Mouse (Mus musculus) forebrain, embryonic 16.5 days (tissue): ENCODE measurements around the gene Ripor2. TPM values are rescaled to one million over a fixed set of nuclear protein-coding genes. Genes with fewer than 3 reads are reported as not detected.
A peak's percentile ranks its signal among the peaks of the same experiment; 100 is the strongest.

ENCODE experiments used
- ATAC-seq: fragments of 200-750 bp; cut with Nextera tagmentation; 2 replicates; pipeline ENCODE4 v1.8.0; 2017; ENCODE audit warnings: mild to moderate bottlenecking, moderate library complexity
- H3K27ac ChIP-seq: fragments of 300-500 bp; sonication (generic); 2 replicates; pipeline ENCODE4 v1.5.1; 2014; ENCODE audit warnings: low read length, control low read depth
- H3K27me3 ChIP-seq: fragments of 300-500 bp; sonication (generic); replicated peaks from 2 replicates; pipeline ENCODE4 v1.6.1; 2014; ENCODE audit warnings: low read length; ENCODE audit not compliant: control insufficient read depth, insufficient read depth
- H3K36me3 ChIP-seq: fragments of 300-500 bp; sonication (generic); 2 replicates; pipeline ENCODE4 v1.6.1; 2014; ENCODE audit not compliant: control insufficient read depth, insufficient read depth
- H3K4me1 ChIP-seq: fragments of 300-500 bp; sonication (generic); replicated peaks from 2 replicates; pipeline ENCODE4 v1.6.1; 2014; ENCODE audit warnings: low read length; ENCODE audit not compliant: control insufficient read depth, insufficient read depth
- H3K4me2 ChIP-seq: fragments of 300-500 bp; sonication (generic); 2 replicates; pipeline ENCODE4 v1.6.1; 2014; ENCODE audit warnings: mild to moderate bottlenecking, low read length, control low read depth
- H3K4me3 ChIP-seq: fragments of 300-500 bp; sonication (generic); replicated peaks from 2 replicates; pipeline ENCODE4 v1.5.1; 2014; ENCODE audit warnings: mild to moderate bottlenecking, low read length, control low read depth
- H3K9ac ChIP-seq: fragments of 300-500 bp; sonication (generic); replicated peaks from 2 replicates; pipeline ENCODE4 v1.6.1; 2014; ENCODE audit warnings: low read depth, low read length, control low read depth
- H3K9me3 ChIP-seq: fragments of 300-500 bp; sonication (generic); 2 replicates; pipeline ENCODE4 v1.6.1; 2016; ENCODE audit warnings: low read length; ENCODE audit not compliant: control insufficient read depth
- WGBS: fragments of 180-500 bp; shearing (Covaris S2); extraction: QIAGEN DNeasy Blood & Tissue Kit; methylation state at CpG from one replicate; pipeline ENCODE4 v1.1.7; 2014; 5-methylcytosine and 5-hydroxymethylcytosine counted together
- polyA plus RNA-seq: library from polyadenylated mRNA; unstranded; fragments of >200 nt; fragmentation: Nextera tagmentation; extraction: Ambion mirVana; gene quantifications from 2 replicates; pipeline ENCODE4 v1.2.1, GENCODE M21; 2015

Gene Ripor2
- polyA plus RNA-seq, 1 experiment from 2014 or later, result 33.8 TPM

DNA sequence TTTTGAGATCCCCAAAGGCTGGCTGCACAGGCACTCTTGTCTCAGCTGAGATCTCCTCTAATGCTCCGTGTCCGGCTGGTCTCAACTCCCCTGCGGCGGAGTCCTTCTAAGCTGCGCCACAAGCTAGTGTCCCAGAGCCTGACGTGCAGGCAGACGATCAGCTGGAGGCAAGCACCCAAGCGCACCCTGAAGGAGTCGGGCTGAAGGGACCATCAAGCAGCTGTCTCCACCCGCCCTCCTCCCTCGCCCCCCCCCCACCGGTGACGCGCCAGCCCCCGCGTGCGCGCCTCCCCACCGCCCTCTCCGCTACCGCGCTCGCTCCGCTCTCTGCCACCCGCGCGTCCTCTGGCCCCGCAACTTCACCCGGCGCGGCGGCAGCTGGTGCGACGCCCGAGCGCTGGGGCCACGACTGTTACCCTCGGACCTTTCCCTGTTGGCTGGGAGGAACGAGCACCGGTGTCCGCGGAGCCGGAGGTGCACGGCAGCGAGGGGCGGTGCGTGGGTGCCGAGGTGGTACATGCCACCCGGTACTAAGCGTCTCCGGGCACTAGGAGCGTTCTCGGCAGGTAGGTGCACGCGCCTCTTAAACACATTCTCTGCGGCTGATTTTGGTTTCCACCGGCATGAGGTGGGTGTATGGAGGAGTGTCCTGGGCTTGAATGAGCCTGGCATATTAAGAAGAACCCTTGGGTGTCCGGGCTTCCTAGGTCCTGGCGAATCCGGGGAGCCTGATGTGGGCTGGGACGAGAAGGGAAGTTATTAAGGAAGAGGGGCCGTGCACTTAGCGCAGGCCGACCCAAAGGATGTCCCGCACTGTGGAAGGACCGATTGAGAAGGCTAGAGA is 56.6 kb downstream of the Ripor2 start:
- Histone ChIP-seq H3K4me2 (peak overlapping the region; percentile 84), H3K4me1 (peaks cover 17% of the 10 kb centered on the region), H3K9me3 (no peaks in the 10 kb centered on the region), H3K27me3 (no peaks in the 10 kb centered on the region), H3K36me3 (no peaks in the 10 kb centered on the region), H3K4me3 (peak overlapping the region; percentile 69), H3K27ac (peak overlapping the region; percentile 86), H3K9ac (peak overlapping the region; percentile 74)
- WGBS, result under 1% methylated on average over 46 of the region's 66 CpGs
- peak; percentile 76 for ATAC-seq

DNA sequence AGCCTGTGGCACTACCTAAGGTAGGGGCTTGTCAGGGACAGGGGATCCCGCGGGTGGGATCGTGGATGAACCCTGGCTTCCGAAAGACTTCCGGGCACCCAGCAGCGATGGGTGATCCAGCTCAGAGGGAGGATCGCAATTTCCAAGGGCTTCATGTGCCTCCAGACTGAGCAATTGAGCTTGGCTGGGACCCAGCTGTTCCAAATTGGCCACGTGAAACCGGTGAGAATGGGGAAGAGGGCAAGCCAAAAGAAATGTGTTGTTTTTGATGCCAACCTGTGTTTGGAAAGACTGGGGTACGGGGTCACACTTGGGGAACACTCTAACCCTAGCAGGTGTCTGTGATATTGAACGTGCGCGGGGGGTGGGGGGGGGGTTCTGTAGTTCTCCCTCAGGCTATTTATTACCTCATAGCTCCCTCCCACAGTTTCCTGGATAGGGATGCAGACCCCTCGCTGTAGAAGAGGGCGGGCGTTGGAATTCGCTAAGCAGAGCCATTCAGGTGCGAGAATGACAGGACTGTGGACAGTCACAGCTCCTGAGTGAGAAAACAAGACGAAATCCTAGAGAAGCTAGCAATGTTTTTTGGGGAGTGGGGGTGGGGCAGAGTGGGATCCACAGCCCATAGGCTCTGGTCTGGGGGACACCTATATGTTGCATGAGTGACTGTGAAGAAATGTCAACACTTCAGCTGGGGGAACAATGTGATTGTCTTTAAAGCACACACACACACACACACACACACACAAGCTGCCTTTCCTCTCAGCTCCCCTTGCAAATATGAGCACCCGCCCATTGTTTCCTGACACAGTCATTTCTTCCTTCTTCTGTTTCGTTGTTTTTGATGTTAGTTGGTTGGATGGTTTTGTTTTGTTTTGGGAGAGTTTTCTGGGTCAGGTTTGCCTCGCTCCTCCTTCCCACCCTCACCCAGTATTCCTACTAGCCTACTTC is 57.5 kb downstream of the Ripor2 start:
- no peaks in the 10 kb centered on the region for H3K9me3 ChIP-seq
- H3K4me1 ChIP-seq, result peaks cover 17% of the 10 kb centered on the region
- ATAC-seq, result peak; percentile 45
- no peaks in the 10 kb centered on the region for H3K27me3 ChIP-seq
- WGBS, result 9% methylated on average over 22 of the region's 22 CpGs
- peak overlapping the region; percentile 69 for H3K4me3 ChIP-seq
- peak overlapping the region; percentile 86 for H3K27ac ChIP-seq
- H3K9ac ChIP-seq, result peak overlapping the region; percentile 74
- no peaks in the 10 kb centered on the region for H3K36me3 ChIP-seq
- peak overlapping the region; percentile 84 for H3K4me2 ChIP-seq

DNA sequence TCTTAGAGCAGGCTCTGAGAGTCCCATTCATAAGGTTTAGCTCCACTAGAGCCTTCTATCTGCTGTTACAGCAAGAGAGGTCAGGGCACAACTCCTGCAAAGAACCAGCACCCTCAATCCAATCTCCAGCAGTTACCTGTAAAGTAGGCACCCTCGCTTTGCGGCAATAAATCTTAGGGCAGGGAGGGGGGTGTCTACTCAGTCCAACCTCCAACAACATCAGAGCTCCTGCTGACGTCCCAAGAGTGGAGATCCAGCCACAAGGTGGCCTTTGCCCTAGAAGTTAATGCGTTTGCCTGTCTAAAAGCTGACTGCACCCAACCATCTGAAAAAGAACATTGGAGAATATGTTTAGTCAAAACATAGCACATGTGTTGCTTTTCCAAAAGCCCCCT is 58.2 kb downstream of the Ripor2 start:
- peak overlapping the region; percentile 24; the same call in 1 of the 2 replicates for H3K9ac ChIP-seq
- 63% methylated on average over 4 of the region's 4 CpGs for WGBS

DNA sequence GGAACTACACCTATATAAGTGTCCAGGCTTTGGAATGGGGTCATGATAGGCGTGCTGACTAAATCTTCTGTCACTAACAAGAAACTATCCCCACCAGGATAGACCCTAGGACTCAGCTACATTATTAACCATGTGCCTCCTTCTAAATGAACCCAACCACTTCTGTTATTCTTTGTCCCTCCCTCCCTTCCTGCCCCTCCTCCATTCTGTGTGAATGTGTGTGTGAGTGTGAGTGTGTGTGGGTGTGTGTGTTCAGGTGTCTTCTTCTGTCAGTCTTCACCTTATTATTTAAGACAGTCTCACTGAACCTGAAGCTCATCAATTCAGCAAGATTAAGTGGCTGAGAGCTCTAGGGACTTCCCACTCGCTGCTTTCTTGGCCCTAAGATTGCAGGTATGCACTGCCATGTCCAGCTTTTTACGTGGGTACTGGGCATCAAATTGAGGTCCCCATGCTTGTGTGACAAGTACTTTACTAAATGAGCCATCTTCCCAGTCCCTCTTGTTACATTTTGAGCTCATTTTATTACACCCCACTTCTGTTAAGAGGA is 58.9 kb downstream of the Ripor2 start:
- no peak for ATAC-seq

More for the DNA sequence above, 58.2 kb downstream of the Ripor2 start:
- H3K27me3 ChIP-seq, result no peaks in the 10 kb centered on the region
- peaks cover 17% of the 10 kb centered on the region for H3K4me1 ChIP-seq
- no peaks in the 10 kb centered on the region for H3K9me3 ChIP-seq
- H3K4me2 ChIP-seq, result peak overlapping the region; percentile 84
- peak overlapping the region; percentile 86 for H3K27ac ChIP-seq
- peak overlapping the region; percentile 69 for H3K4me3 ChIP-seq
- ATAC-seq, result no peak
- H3K36me3 ChIP-seq, result no peaks in the 10 kb centered on the region

DNA sequence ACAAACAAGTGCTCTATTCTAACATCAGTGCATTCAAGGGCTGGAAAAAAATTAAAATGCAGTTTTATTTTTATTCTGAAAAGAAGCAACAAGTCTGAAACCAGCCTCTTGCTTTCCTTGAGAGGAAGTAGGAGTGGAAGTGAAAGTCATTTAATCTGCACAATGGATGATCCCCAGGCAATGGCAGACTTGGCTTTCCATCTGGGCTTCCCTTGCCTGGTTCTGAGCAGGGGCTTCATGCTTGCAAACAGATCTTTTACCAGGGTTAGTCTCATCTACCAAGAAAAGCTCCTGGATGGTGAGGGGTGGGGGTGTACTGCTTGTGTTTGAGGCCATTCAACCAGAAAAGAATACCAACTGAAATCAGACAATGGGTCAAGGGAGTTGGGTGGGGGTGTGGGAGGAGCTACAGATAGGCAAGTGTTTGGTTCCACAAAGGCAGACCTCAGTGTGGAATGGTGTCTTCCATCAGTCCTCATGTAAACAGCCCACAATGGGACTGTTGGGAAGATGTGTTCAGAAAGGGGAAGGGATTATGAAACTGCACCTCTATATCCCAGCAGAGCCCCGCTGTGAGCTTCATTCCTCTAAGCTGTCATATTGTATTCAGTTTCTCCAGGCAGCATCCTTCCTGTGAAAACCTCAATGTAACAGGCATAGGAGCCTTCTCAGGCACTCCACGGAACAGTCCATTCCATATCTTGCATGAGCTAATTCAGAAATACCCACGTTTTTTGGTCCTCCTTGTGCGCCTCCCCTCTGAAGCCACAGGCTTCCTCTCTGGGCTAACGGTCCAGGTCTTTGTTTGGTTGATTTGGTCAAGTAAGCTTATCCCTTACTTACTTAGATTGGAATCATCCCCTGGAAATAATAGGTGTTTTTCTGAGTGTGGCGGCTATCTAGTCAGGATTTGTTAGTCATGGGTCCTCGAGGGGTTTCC is 59.8 kb downstream of the Ripor2 start:
- Histone ChIP-seq H3K9ac (no peak overlapping the region; the same call in 1 of the 2 replicates), H3K4me3 (0 out of 2 replicates have a peak overlapping the region, but pooled peaks have one; percentile 1)
- ATAC-seq, result no peak

More for the DNA sequence above, 58.9 kb downstream of the Ripor2 start:
- H3K4me3 ChIP-seq, result peak overlapping the region; percentile 69
- 0 out of 2 replicates have a peak overlapping the region, but pooled peaks have one; percentile 86 for H3K27ac ChIP-seq
- peaks cover 17% of the 10 kb centered on the region for H3K4me1 ChIP-seq
- no peaks in the 10 kb centered on the region for H3K9me3 ChIP-seq
- H3K27me3 ChIP-seq, result no peaks in the 10 kb centered on the region
- H3K36me3 ChIP-seq, result no peaks in the 10 kb centered on the region
- no peak overlapping the region for H3K9ac ChIP-seq
- WGBS, result 77% methylated on average over 3 of the region's 3 CpGs
- H3K4me2 ChIP-seq, result peak overlapping the region; percentile 84

DNA sequence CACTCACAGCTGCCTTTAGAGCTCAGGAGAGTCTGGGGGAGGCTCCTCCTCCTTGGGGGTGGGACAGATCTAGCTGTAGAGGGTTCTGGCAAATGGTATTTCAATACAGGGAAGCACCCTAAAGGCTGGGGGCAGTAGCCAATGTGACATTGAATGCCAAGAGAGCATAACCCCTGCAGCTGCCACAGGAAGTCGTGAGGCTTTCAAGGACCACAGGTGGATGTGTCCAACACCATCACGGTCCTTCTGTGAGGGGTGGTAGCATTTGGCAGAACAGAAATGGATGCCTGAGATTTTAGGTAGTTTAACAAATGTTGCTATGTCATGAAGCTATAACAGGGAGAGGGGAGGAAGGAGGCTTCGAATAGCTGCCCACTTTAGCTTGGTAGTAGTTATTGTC is 63.2 kb downstream of the Ripor2 start:
- peaks cover 9% of the 10 kb centered on the region for H3K4me1 ChIP-seq
- H3K9ac ChIP-seq, result no peak overlapping the region
- H3K36me3 ChIP-seq, result no peaks in the 10 kb centered on the region
- H3K27me3 ChIP-seq, result no peaks in the 10 kb centered on the region
- H3K9me3 ChIP-seq, result no peaks in the 10 kb centered on the region
- 85% methylated on average over 3 of the region's 3 CpGs for WGBS
- ATAC-seq, result no peak
- H3K4me2 ChIP-seq, result no peak overlapping the region
- no peak overlapping the region for H3K4me3 ChIP-seq
- no peak overlapping the region for H3K27ac ChIP-seq

More for the DNA sequence above, 59.8 kb downstream of the Ripor2 start:
- Histone ChIP-seq H3K9me3 (no peaks in the 10 kb centered on the region), H3K4me2 (peak overlapping the region; percentile 84), H3K27me3 (no peaks in the 10 kb centered on the region), H3K27ac (peak overlapping the region; percentile 13; the same call in 1 of the 2 replicates), H3K4me1 (peaks cover 17% of the 10 kb centered on the region), H3K36me3 (no peaks in the 10 kb centered on the region)
- WGBS, result 33% methylated on average over 7 of the region's 7 CpGs

DNA sequence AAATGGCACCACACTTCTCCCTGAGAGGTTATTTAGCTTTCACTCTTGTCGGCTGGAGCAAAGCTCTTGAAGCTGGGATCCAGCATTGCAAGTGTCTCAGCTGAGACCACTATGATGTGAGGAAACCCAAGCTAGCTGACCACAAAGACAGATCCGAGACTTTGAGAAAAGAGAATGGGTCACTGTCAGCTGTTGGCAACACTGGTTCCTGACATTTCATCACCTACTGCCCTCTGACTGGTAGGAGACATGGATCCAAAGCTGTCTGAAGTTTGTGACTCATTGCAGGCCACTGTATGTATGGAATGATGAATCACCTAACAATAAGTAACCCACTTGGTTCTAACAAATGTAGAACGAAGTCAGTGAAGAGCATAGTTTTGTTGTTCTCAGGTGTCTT is 64.3 kb downstream of the Ripor2 start:
- Histone ChIP-seq H3K4me2 (no peak overlapping the region), H3K36me3 (no peaks in the 10 kb centered on the region), H3K4me3 (no peak overlapping the region), H3K27me3 (no peaks in the 10 kb centered on the region), H3K9ac (no peak overlapping the region), H3K27ac (no peak overlapping the region), H3K9me3 (no peaks in the 10 kb centered on the region), H3K4me1 (peaks cover 12% of the 10 kb centered on the region)
- 84% methylated on average over 3 of the region's 3 CpGs for WGBS
- ATAC-seq, result no peak

DNA sequence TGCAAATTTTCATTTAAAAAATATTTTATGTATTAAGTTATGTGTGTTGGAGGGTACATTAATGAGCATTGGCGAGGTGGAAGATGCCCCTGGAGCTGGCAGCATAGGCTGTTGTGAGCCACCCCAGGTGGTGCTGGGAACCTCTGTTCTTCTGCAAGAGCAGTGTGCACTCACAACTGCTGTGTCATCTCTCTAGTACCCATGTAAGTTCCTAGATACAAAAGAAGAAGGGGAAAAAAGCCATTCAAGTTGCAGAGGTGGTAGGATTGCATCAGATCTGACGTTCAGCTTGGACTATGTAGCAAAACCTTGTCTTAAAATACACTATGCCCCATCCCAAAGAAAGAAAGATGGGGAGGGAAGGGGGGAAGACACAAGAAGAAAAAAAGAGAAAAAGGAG is 65.5 kb downstream of the Ripor2 start:
- Histone ChIP-seq H3K4me1 (peaks cover 9% of the 10 kb centered on the region), H3K36me3 (no peaks in the 10 kb centered on the region), H3K9me3 (no peaks in the 10 kb centered on the region), H3K9ac (no peak overlapping the region), H3K4me2 (no peak overlapping the region), H3K27ac (no peak overlapping the region), H3K27me3 (no peaks in the 10 kb centered on the region), H3K4me3 (no peak overlapping the region)
- ATAC-seq, result no peak
- 78% methylated on average over 2 of the region's 2 CpGs for WGBS
